Mouse (Mus musculus): ENCODE results near the gene Ino80e. TPM values are rescaled to one million over a fixed set of nuclear protein-coding genes. Genes with fewer than 3 reads are reported as not detected.
A peak's percentile ranks its signal among the peaks of the same experiment; 100 is the strongest.
"Not testable (repeated sequence)": the region's sequence is repeated elsewhere in the genome, so short reads cannot be mapped to it uniquely, and the experiment has no call there.

Gene Ino80e
- polyA plus RNA-seq (2021): 67.7 TPM

DNA sequence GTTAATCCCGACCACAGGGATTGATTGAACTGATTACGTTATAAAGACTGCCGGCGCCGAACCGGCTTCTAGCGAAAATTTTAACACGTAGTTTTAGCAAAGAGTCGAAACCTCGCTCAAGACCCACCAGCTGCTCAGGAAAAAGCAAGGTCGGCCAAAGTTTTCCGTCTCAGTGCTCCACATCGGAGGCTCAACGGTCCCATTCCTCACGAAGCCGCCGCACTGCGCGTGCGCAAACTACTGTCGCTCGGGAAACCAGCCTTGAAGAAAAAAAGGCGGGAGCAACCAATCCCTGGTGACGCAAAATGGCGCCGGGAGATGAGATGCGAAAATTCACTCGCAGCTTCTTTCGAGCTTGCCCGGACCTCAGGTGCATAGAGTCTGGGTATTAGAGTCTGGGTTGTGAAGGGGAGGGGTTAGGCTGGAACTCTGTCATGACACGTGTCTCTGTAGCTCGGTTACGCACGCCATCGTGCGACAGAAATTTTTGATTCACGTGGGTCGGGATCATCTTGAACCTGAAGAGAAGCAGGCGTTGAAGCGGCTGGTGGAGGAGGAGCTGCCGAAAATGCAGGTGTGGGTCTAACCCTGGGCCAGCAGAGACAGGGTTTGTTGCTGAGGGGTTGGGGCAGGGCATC lies at the start of gene Ino80e:
Gene Ino80e (minus strand): TSS at position 231 of the 638 bp plus-strand sequence.
- POLR2A ChIA-PET: interaction anchor here (0.8 to 2.2 kb wide), 3 partner anchors 22 to 69 kb away, joined by 3 to 8 read pairs (median 3); partner anchors contain the start of genes Fam57b and Taok2
- in situ Hi-C loops (cut with MboI; ENCODE audit: low pct_unique_long_range_greater_than_20kb): no loop called here

DNA sequence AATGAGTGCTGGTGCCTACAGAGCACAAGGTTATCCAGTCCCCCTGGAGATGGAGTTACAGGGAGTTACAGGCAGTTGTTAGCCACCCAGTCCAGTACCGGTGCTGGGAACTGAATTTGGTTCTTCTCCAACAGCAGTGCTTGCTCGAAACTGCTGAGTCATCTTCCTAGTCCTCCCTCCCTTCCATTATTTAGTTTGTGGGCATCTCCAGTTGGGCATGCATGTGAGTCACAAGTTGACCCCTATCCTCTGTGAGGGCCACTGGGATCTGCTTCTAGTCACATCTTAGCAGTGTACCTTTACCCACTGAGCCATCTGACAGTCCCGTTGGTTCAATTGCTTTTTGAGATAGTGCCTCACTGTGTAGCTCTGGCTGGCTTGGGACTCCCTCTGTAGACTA lies 43.4 kb upstream of the Ino80e start:
- no peaks in the 10 kb centered on the region for H3K27me3 ChIP-seq
- ATAC-seq (no peak), DNase-seq (ENCODE audit: low read depth, low spot score) (no peak)
- ChIA-PET POLR2A (no interaction called here), CTCF (no interaction called here)
- in situ Hi-C loops (cut with MboI; ENCODE audit: low pct_unique_long_range_greater_than_20kb): no loop called here
- no peak for TF ChIP-seq CTCF (IDR thresholded peaks at IDR 0.05)

More for the DNA sequence above, at the start of gene Ino80e:
- ATAC-seq (peak; percentile 33), DNase-seq (ENCODE audit: low read depth, low spot score) (peak; percentile 59)
- no peaks in the 10 kb centered on the region for H3K27me3 ChIP-seq
- CTCF ChIA-PET: interaction anchor here (1.3 kb wide), 1 partner anchor 9 kb away, joined by 4 read pairs; no protein-coding TSS in a partner anchor
- no peak for TF ChIP-seq CTCF (IDR thresholded peaks at IDR 0.05)

DNA sequence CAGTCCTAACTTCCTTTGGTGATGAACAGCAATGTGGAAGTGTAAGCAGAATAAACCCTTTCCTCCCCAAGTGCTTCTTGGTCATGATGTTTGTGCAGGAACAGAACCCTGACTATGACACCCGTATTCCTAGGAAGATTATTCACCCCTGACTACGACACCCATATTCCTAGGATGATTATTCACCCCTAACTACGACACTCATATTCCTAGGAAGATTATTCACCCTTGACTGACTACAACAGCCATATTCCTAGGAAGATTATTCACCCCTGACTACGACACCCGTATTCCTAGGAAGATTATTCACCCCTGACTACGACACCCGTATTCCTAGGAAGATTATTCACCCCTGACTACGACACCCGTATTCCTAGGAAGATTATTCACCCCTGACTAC lies 37.6 kb upstream of the Ino80e start:
- POLR2A ChIA-PET: interaction anchor here (0.7 kb wide), 1 partner anchor 29 kb away, joined by 4 read pairs; the partner anchor contains the start of gene Kctd13
- ATAC-seq; DNase-seq (ENCODE audit: low read depth, low spot score); CTCF ChIA-PET; in situ Hi-C loops (cut with MboI; ENCODE audit: low pct_unique_long_range_greater_than_20kb); H3K27me3 ChIP-seq: not testable (repeated sequence)

DNA sequence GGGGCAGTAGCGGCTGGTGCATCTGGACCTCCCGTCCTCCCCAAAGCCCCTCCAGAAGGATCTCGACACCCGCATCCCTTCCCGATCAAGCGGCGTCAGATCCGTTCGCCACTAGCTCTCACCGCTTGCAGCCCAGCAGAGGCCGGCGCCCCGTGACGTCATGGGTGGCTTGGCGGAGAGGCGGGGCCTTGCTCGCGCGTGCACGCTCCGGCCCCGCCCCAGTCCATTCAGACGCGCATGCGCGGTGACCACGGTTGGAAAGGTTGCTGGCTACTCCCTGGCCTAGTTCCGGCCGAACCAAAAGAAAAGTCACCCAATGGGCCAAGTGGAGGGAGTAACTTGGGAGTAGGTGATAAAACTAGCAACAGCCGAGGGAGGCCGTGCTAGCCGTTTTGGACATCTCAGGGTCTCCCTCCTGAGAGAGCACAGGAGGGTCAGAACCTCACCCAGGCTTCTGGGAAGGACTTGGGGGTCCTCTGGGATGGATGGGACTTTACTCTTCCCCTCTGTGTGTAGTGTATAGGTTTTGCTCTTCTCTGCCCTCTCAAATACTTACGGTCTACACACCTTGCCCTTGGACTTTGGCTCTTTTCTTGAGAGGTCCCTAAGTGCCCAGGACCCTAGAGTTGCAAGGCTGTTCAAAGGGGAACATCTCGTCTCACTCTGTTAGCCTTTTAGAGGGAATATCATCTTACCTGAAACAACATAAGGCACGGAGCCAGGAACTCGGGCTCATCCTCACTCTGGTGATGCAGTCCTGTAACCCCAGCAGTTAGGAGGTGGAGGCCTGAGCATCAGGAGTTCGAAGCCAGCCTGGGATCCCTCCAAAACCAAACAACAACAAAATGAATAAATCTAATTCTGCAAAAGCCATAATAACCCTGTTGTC lies 36.2 kb upstream of the Ino80e start:
- DNase-seq (ENCODE audit: low read depth, low spot score): peak; percentile 61
- ATAC-seq: peak; percentile 85
- in situ Hi-C loops (cut with MboI; ENCODE audit: low pct_unique_long_range_greater_than_20kb): no loop called here
- POLR2A ChIA-PET: interaction anchor here (0.6 to 1.5 kb wide), 2 partner anchors 13 to 422 kb away, joined by 3 to 7 read pairs; partner anchors contain the start of gene Taok2
- no peaks in the 10 kb centered on the region for H3K27me3 ChIP-seq
- CTCF ChIA-PET: no interaction called here
- TF ChIP-seq CTCF (IDR thresholded peaks at IDR 0.05): no peak

DNA sequence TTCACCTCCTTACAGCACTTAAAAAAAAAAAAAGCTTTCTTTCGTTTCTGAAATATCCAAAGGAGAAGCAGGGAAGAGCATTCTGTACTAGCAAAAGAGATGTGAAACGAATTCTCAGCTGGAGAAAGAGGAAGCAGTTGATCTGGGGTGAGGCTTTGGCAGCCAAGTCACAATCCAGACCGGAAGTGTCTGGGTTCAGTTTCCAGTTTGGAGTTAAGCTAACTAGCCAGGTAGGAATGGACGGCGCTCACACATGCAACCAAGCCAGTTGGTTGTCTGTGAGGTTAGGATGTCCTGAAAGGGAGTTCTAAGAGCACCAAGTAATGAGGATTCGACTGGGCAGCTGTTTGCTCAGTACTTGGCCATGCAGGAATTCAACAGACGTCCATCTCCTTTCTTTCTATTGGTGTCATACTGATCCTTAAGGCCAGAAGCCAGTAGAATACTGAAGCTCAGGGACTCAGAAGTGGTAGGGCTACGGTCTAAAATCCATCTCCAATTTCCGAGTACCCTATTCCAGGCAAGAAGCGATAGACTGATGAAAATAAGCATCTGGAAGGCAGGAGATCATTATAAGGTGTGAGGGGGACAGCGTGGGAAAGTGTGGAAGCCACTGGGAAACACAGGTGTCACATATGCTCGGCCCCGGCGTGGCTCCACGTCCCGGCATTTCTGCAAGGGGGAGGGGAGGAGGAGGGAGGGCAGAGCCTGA lies 35.4 kb upstream of the Ino80e start:
- in situ Hi-C loops (cut with MboI; ENCODE audit: low pct_unique_long_range_greater_than_20kb): no loop called here
- POLR2A ChIA-PET: interaction anchor here (0.6 to 1.5 kb wide), 5 partner anchors 13 to 33 kb away, joined by 3 to 7 read pairs (median 3); partner anchors contain the start of gene Taok2
- DNase-seq (ENCODE audit: low read depth, low spot score): no peak

DNA sequence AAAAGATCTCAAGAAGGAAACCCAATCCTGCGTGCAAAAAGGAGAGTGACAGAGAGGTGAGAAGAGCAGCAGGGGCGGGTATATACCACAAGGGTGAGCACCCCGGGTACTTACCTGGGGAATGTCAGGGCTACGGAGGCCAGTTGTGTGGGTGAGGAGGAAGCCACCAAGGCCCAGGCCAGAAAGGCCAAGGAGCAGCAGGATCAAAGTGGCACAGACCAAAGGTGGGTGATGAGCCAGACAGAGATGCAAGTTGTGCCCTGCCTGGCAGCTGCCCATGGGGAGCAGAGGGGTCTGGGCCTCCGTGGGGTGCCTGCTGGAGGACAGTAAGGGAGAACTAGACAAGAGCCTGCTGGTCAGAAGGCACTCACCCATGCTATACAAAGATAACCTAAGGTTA lies 34.7 kb upstream of the Ino80e start:
- DNase-seq (ENCODE audit: low read depth, low spot score) (no peak), ATAC-seq (no peak)
- in situ Hi-C loops (cut with MboI; ENCODE audit: low pct_unique_long_range_greater_than_20kb): no loop called here
- ChIA-PET CTCF (no interaction called here), POLR2A (interaction anchor here (1.0 to 1.5 kb wide), 2 partner anchors 12 to 16 kb away, joined by 3 to 7 read pairs; partner anchors contain the start of gene Taok2)
- TF ChIP-seq CTCF (IDR thresholded peaks at IDR 0.05): no peak
- no peaks in the 10 kb centered on the region for H3K27me3 ChIP-seq

More for the DNA sequence above, 35.4 kb upstream of the Ino80e start:
- ATAC-seq: no peak
- no peak for TF ChIP-seq CTCF (IDR thresholded peaks at IDR 0.05)
- no peaks in the 10 kb centered on the region for H3K27me3 ChIP-seq
- CTCF ChIA-PET: no interaction called here

DNA sequence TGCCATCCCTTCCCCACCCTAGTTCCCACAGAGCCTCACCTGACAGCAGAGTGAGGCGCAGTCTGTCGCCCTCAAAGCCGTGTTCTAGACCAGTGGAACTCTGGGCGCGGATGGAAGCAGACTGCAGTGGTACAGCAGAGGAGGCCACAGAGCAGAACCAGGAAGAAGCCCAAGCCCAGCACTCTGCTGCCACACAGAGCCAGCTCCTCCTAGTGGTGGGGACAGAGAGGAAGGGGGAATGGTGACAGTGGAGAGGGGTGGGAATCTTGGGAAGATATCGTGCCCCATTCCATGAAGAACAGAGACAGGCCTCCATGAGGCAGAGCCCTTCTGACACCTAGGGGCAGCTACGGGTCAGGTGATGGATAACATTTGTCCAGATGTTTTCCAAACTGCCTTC lies 26.7 kb upstream of the Ino80e start:
- no peak for DNase-seq (ENCODE audit: low read depth, low spot score)
- CTCF ChIA-PET: interaction anchor here (1.0 kb wide), 1 partner anchor 51 kb away, joined by 3 read pairs; no protein-coding TSS in a partner anchor
- TF ChIP-seq CTCF (IDR thresholded peaks at IDR 0.05): no peak
- ATAC-seq: no peak
- no peaks in the 10 kb centered on the region for H3K27me3 ChIP-seq
- in situ Hi-C loops (cut with MboI; ENCODE audit: low pct_unique_long_range_greater_than_20kb): no loop called here
- POLR2A ChIA-PET: no interaction called here

DNA sequence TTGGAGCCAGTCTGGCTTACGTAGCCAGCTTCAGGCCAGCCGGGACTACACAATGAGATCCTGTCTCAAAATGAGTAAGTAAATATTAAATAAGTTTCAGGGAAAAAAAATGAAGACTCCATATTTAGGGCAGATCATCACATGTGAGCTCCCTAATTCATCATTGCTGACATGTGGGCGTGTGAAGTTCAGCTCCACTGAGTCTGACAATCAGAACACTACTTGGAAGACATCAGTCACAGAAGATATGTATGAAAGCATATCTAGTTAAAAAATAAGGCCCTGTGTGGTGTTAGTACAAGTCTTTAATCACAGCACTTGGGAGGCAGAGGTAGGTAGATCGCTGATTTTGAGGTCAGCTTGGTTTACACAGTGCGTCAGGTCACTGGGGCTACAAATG lies 25.1 kb upstream of the Ino80e start:
- in situ Hi-C loops (cut with MboI; ENCODE audit: low pct_unique_long_range_greater_than_20kb): no loop called here
- ChIA-PET CTCF (no interaction called here), POLR2A (no interaction called here)
- DNase-seq (ENCODE audit: low read depth, low spot score): no peak
- H3K27me3 ChIP-seq: no peaks in the 10 kb centered on the region
- no peak for TF ChIP-seq CTCF (IDR thresholded peaks at IDR 0.05)
- ATAC-seq: no peak

DNA sequence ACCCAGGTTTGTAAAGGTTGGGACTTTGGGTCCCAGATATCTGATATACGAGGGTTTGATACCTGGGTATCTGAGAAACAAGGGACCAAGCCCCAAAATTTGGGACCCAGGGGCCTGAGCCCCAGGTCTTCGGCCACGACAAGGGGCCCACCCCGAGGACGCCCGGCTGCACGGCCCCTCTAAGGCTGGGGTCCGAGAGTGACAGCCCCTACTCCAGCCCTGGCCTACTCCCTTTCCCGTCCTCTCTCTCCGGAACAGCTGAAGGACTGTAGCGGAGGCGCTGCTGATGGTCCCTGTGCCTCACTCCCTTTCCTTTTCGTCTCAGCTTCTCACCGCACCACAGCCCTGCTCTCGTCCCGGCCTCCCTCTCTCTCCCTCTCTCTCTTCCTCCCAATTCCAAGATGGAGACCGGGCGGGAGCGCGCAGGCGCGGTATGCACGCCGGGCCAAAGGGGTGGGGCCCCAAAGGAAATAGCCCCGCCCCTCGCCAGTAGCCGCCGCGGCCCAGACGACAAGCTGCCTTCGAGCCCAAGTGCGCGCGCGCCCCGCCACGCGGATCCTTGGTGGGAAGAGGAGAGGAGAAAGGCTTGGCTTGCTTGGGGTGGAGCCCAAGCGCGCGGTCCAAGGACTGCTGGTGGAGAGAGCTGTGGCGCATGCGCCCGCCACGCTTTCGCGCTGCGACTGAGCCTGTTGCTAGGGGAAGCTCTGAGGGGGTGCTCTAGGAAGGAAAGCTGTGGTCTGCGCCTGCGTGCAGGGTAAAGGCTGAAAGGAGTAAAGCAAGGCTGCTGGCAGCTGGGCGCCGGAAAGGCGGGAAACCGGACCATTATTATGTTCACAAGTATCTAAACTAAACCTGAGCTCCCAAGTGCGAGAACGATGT lies 22.3 kb upstream of the Ino80e start, which contains the start of gene Taok2:
Gene Taok2 (minus strand): TSS at position 418 of the 879 bp plus-strand sequence.
- TF ChIP-seq CTCF (IDR thresholded peaks at IDR 0.05): no peak
- H3K27me3 ChIP-seq: no peaks in the 10 kb centered on the region
- in situ Hi-C loops (cut with MboI; ENCODE audit: low pct_unique_long_range_greater_than_20kb): no loop called here
- POLR2A ChIA-PET: interaction anchor here (0.8 to 2.3 kb wide), 5 partner anchors 11 to 336 kb away, joined by 4 to 8 read pairs (median 5); partner anchors contain the start of genes Hirip3 and Ino80e
- ATAC-seq (peak; percentile 93), DNase-seq (ENCODE audit: low read depth, low spot score) (peak; percentile 84)
- CTCF ChIA-PET: interaction anchor here (0.9 to 1.5 kb wide), 2 partner anchors 10 to 18 kb away, joined by 3 read pairs; no protein-coding TSS in a partner anchor
